Mouse (Mus musculus) forelimb bud, embryonic 11.5 days (tissue): ENCODE measurements at regions not wholly inside any gene's neighbourhood (a gene's known extent, or its start where the extent isn't known, plus 50 kb on each side); places are given as distances from the start of the nearest gene placed in this dataset.

ENCODE experiments used
- DNase-seq: peaks from one replicate; pipeline ENCODE4 v3.0.0-alpha.2; 2012; ENCODE audit warnings: low read depth, low spot score

- no peak for DNase-seq
These were observed 180.3 kb downstream of the Zfp326 start for GRCm38 (mm10) chr5:106056631-106057030.

- DNase-seq, result no peak
These were observed 178.9 kb downstream of the Zfp326 start for GRCm38 (mm10) chr5:106055221-106055620.

- no peak for DNase-seq
These were observed 174.7 kb downstream of the Zfp326 start for GRCm38 (mm10) chr5:106051026-106051425.

GRCm38 (mm10) chr5:106044878-106045585, 168.7 kb downstream of the Zfp326 start:
- no peak for DNase-seq

- DNase-seq, result no peak
These were observed 162.0 kb downstream of the Zfp326 start for GRCm38 (mm10) chr5:106038321-106038720.

GRCm38 (mm10) chr5:106036176-106036575, 159.8 kb downstream of the Zfp326 start:
- DNase-seq, result no peak

GRCm38 (mm10) chr5:106032956-106033355, 156.6 kb downstream of the Zfp326 start:
- DNase-seq, result no peak

GRCm38 (mm10) chr5:106026861-106027260, 150.5 kb downstream of the Zfp326 start:
- DNase-seq, result no peak

GRCm38 (mm10) chr5:106004292-106004917, 128.0 kb downstream of the Zfp326 start:
- DNase-seq, result peak; percentile 33

GRCm38 (mm10) chr5:106003321-106004291, 127.2 kb downstream of the Zfp326 start:
- DNase-seq, result no peak

- peak; percentile 25 for DNase-seq
These were observed 126.0 kb downstream of the Zfp326 start for GRCm38 (mm10) chr5:106002330-106002729.

- no peak for DNase-seq
These were observed 117.9 kb downstream of the Zfp326 start for GRCm38 (mm10) chr5:105994218-105994617.

GRCm38 (mm10) chr5:105993066-105993760, 116.8 kb downstream of the Zfp326 start:
- no peak for DNase-seq

GRCm38 (mm10) chr5:105990777-105991176, 114.4 kb downstream of the Zfp326 start:
- no peak for DNase-seq

GRCm38 (mm10) chr5:105986401-105986800, 110.0 kb downstream of the Zfp326 start:
- peak; percentile 57 for DNase-seq

GRCm38 (mm10) chr5:105983131-105983530, 106.8 kb downstream of the Zfp326 start:
- DNase-seq, result no peak

- no peak for DNase-seq
These were observed 100.4 kb downstream of the Zfp326 start for GRCm38 (mm10) chr5:105976746-105977145.

- DNase-seq, result no peak
These were observed 99.7 kb downstream of the Zfp326 start for GRCm38 (mm10) chr5:105976076-105976475.

GRCm38 (mm10) chr5:105975275-105976011, 99.1 kb downstream of the Zfp326 start:
- DNase-seq, result peak; percentile 35

GRCm38 (mm10) chr5:105974576-105975177, 98.3 kb downstream of the Zfp326 start:
- no peak for DNase-seq
